Mouse (Mus musculus) mouse trophoblast stem cell (cell line): ENCODE results near the gene Card11.

Source experiments
- in situ Hi-C, 2 experiments: fragments of 300-500 bp; cut with MseI, MboI; formaldehyde crosslinking; loops; 2 replicates in 1 of 2; 3 replicates in 1 of 2; pipeline ENCODE4 v1.15.1; 2025

Card11 gene

DNA sequence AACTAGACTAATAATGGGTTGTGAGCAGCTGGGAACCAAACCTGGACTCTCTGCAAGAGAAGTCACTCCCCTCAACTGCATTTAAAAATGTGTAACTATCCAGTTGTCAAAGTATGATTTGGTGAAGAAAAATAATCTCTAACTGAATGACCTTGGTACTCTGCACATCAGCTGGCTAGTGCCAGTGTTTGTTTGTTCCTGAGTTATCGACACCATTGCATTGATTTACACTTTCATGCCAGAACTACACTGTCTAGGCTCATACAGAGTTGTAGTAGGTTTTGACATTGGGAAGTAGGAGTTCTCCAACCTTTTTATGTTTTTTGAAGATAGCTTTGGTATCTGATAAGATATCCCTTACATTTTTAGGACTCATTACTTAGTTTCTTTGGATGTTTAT, 81.9 kb downstream of the Card11 start:
- in situ Hi-C loops = no loop called here

- in situ Hi-C loops = no loop called here
Observed at GRCm38 (mm10) chr5:140917807-140918206, 82.6 kb downstream of the Card11 start.

DNA sequence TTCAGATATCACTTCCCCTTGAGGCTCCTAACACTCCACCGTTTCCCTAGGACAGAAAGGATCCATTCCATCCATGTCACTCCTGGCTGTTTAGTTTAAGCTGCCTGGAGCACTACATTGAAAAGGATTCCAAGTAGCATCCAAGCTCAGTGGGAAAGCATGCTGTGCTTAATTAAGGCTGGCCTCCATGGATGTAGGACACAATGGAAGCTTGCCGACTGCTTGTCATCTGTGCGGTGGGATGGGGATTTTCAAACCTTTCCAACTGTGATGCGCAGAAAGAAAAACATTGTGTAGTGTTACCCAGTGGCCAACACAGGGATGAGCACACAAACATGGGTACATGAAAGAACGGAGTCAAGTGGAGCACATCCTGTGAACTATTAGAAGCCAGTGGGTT, 89.5 kb downstream of the Card11 start:
- in situ Hi-C loops = no loop called here

DNA sequence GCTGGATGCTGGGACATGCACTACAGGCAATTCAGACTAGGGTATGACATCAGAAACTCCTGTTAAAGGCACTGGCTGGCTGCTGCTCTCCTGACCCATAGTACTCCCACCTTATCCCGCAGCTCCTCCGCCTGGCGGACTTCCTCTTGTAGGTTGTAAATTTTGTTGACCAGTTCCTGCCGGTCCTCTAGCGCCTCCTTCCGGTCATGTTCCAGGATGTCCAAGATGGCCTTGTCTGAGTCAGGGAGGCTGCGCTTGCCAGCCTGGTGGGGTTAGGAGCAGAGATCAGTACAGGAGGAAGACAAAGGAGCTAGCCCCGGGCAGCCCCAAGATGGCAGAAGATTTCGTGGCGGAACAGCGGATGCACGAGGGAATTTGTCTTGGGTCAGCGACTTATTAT, 99.5 kb downstream of the Card11 start:
- in situ Hi-C loops = no loop called here

DNA sequence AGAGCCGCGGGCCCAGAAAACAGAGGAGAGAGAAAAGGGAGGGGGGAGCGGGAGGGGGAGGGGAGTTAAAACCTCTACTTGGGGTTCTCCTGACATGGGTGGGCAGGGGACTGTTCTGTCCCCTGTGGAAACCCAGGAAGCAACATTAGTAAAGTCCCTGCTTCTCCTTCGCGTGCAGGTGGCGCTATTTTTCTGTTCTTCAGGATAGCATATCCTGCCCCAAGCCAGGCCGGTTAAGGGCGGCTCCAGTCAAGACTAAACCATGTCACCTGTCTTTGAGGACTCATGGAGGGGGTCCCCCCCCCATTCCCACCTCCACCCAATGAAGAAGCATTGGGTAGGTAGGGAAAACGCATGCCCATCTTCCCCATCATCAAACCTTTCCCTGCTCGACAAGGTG, 109.3 kb downstream of the Card11 start:
- in situ Hi-C loops = no loop called here

- in situ Hi-C loops = no loop called here
Observed at GRCm38 (mm10) chr5:140890050-140890449, 110.3 kb downstream of the Card11 start.

- in situ Hi-C loops = no loop called here
Observed at GRCm38 (mm10) chr5:140889539-140889938, 110.8 kb downstream of the Card11 start.

GRCm38 (mm10) chr5:140887871-140888270, 112.5 kb downstream of the Card11 start:
- in situ Hi-C loops = no loop called here

DNA sequence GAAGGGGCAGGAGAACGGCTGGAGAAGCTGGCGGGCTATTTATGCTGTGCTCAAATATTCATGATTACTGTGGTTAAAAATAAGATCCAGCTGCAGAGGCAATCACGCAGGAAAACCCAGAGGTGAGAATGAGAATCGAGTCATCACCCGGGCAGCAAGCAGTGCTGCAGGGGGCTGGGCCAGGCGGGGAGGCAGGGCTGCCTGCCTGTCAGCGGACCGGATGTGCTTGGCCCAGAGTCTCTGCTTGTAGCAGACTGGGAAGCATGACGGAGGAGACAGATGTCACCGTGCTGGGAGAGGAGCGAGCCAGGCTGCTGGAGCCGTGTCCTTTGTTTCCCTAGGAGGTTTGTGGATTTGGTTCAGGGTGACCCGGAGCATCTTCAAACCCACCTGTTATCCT, 115.4 kb downstream of the Card11 start:
- in situ Hi-C loops = no loop called here

DNA sequence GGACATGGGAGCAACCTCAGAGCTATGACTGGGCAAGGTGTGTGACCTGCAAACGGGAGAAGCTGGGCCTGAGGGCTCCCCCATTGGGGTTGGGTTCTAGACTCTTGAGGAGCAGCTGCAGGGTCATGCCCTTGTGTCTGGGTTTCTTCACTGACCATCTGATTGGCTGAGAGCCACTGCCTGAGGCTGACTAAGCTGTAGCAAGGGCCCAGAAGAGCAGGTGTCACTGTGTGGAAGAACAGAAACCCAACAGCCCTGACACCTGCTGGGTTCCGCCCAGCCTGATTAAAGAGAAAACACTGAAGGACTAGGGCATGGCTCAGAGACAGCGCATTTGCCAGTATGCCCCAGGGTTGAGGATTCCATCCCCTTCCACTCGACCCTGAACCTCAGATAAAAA, 118.0 kb downstream of the Card11 start:
- in situ Hi-C loops = no loop called here

- in situ Hi-C loops = no loop called here
Observed at GRCm38 (mm10) chr5:140880151-140880550, 120.2 kb downstream of the Card11 start.

DNA sequence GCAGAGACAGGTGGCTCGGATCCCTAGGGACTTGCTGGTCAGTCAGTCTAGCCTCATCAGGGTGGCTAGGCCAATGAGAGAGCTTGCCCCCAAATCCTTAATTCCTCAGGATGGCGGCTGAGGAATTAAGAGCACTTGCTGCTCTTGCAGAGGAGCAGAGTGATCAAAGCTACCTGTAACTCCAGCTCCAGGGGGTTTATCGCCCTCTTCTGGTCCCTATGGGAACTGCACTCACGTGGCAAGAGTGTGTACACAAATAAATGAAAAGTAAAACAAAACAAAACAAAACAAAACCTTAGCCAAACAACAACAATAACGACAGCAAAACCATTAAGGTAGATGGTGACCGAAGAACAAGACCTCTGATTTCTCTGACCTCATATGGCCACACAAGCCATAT, 121.7 kb downstream of the Card11 start:
- in situ Hi-C loops = no loop called here

DNA sequence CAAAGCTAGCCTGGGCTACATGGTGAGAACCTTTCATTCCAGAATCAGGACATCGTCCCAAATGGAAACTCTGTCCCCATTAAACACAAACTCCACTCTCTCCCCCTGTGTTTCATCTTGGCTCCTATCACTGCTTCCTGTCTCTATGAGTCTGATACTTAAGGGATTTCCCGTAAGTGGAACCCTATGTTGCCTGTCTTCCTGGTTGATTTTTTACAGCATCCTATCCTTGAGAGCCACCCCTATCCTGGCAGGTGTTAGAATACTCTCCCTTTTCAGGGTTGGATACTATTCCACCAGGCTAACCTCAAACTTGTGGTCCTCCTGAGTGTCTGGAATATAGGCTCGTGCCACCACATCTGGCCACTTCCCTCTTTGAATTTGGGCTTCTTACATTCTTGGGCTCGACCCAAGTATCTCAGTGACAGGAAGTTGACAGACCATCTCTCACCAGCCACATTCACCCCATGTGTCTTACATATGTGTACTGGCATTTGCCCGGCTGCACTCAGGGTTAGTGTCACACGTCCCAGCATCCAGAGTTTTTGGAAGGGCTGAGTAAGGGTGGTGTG, 126.6 kb downstream of the Card11 start:
- in situ Hi-C loops = no loop called here

DNA sequence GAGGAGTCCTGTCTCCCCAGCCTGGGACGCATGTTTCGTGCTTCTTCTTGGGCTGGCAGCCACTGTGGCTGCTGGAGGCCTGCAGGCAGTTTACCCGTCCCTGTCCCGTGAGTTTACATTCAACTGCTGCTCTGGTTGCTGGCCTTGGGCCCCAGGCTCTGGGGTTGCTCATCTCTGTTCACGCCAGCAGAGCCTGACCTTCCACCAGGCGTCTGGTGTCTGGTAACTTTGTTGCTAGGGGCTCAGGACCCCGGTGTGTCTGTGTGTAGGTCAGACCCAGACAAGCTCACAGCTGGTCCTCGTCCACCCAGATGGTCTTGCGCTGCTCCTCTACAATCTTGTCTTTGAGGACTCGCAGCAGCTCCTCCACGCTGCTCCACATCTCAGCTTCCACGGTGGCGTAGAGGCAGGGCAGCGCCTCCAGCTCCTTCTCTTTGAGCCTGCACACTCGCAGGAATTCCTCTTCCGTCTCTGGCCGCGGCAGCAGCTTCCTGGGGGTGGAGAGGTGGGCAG, 127.3 kb downstream of the Card11 start:
- in situ Hi-C loops = no loop called here

GRCm38 (mm10) chr5:140872532-140873038, 127.8 kb downstream of the Card11 start:
- in situ Hi-C loops = no loop called here

DNA sequence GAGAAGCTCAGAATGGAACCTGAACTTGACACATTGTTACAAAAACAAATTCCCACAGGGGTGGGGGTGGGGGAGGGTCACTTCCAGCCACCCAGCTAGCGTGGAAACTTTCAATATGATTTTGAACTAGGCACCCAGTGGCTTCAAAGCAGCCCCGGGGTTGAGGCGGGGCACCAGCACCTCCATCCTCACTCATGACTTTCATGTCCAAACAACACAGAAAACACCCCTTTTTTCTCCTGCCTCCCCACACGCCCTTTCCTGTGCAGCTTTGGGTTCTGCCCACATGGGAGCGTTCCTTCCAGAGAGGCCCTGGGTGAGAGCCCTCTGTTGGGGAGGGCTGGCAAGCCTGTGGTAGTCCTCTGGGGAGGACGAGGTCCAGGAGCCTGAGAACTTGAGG, 129.1 kb downstream of the Card11 start:
- in situ Hi-C loops = no loop called here

DNA sequence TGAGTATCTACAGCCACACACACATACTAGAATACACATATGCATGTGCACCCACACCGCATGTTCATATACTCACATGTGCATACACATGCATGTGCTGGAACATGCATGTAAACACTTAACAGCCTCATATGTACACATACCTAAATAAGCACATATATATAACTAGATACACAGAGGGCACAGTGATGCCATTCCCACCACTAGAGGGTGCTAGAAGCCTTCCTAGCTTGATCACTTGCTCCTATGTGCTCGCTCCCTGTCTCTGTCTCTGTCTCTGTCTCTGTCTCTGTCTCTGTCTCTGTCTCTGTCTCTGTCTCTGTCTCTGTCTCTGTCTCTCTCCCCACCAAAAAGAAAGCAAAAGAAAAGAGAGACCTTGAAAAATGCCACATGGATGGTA, 131.3 kb downstream of the Card11 start:
- in situ Hi-C loops = no loop called here

DNA sequence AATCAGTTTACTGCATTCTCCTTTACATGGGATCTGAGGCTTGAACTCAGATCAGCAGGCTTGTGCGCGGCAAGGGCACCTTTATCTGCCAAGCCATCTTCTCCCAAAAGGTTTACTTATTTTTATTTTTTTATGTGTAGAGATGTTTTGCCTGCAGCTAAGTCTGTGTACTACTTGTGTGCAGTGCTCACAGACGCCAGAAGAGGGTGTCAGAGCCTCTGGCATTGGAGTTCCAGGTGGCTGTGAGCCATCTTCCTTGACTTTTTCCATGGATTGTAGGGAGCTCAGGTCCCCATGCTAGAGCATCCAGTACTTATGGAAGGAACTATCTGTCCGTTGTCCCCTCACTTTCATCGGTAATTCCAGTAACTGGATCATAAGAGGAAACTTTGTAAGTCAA, 140.7 kb downstream of the Card11 start:
- in situ Hi-C loops = no loop called here

- in situ Hi-C loops = no loop called here
Observed at GRCm38 (mm10) chr5:140858335-140858734, 142.0 kb downstream of the Card11 start.

GRCm38 (mm10) chr5:140857432-140858154, 142.8 kb downstream of the Card11 start:
- in situ Hi-C loops = no loop called here

DNA sequence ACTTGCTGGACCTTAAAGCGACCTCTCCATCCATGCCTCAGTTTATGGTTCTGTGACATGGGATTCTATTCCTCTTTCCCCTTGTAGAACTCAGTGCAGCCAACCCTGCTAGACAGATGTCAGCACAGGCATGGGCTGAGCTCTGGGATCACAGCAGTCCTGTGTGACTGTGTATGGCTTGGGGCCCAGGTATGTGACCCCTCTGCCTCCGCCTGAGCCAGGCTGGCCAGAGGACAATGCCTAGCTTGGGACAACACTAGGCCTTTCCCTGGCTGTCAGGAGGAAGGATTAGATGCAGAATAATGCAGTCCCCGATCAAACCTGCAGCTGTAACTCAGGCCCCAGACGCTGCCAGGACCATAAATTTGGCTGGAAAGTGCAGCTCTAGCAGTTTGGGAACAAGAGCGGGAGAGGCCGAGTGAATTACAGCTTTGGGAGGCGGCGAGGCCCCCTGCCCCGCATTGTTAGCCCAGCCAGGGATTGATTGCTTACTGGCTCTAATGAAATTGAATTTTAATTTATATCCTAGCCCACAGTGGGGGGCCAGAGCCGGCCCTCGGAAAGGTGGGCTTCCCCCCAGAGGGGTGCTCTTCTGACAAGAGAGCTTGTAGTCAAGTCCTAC, 144.4 kb downstream of the Card11 start:
- in situ Hi-C loops = no loop called here

- in situ Hi-C loops = no loop called here
Observed at GRCm38 (mm10) chr5:140854700-140855099, 145.7 kb downstream of the Card11 start.

- in situ Hi-C loops = no loop called here
Observed at GRCm38 (mm10) chr5:140853723-140854122, 146.7 kb downstream of the Card11 start.
